Mouse (Mus musculus) kidney, postnatal 0 days (tissue): ENCODE measurements around the gene Nf2. TPM values are rescaled to one million over a fixed set of nuclear protein-coding genes. Genes with fewer than 3 reads are reported as not detected.
"Not testable (repeated sequence)": the region's sequence is repeated elsewhere in the genome, so short reads cannot be mapped to it uniquely, and the experiment has no call there.

Experiments used
- ATAC-seq: fragments of 200-750 bp; cut with Nextera tagmentation; replicated peaks from 2 replicates; pipeline ENCODE4 v1.8.0; 2017; ENCODE audit warnings: low read depth, moderate number of reproducible peaks, moderate TSS enrichment, moderate library complexity; ENCODE audit not compliant: low FRiP score
- DNase-seq: peaks from one replicate; pipeline ENCODE4 v3.0.0-alpha.2; 2016; ENCODE audit warnings: low spot score
- H3K27ac ChIP-seq: fragments of 300-500 bp; sonication (generic); 2 replicates; pipeline ENCODE4 v1.5.1; 2014; ENCODE audit warnings: mild to moderate bottlenecking
- H3K27me3 ChIP-seq: fragments of 300-500 bp; sonication (generic); 2 replicates; pipeline ENCODE4 v1.6.1; 2014; ENCODE audit warnings: low read length, mixed read lengths; ENCODE audit not compliant: insufficient read depth
- H3K36me3 ChIP-seq: fragments of 300-500 bp; sonication (generic); 2 replicates; pipeline ENCODE4 v1.6.1; 2014; ENCODE audit warnings: low read length, mixed read lengths; ENCODE audit not compliant: insufficient read depth
- H3K4me1 ChIP-seq: fragments of 300-500 bp; sonication (generic); replicated peaks from 2 replicates; pipeline ENCODE4 v1.6.1; 2014; ENCODE audit warnings: antibody characterized with exemption, low read length, mixed read lengths; ENCODE audit not compliant: insufficient read depth
- H3K4me2 ChIP-seq: fragments of 300-500 bp; sonication (generic); 2 replicates; pipeline ENCODE4 v1.6.1; 2014; ENCODE audit warnings: mild to moderate bottlenecking, low read length, moderate library complexity, mixed read lengths
- H3K4me3 ChIP-seq: fragments of 300-500 bp; sonication (generic); replicated peaks from 2 replicates; pipeline ENCODE4 v1.5.1; 2014; ENCODE audit warnings: low read depth, low read length
- H3K9ac ChIP-seq: fragments of 300-500 bp; sonication (generic); 2 replicates; pipeline ENCODE4 v1.6.1; 2014; ENCODE audit warnings: low read depth, low read length
- H3K9me3 ChIP-seq: fragments of 300-500 bp; sonication (generic); replicated peaks from 2 replicates; pipeline ENCODE4 v1.6.1; 2016; ENCODE audit warnings: low read length, inconsistent platforms, mixed read lengths
- CTCF ChIP-seq: IDR thresholded peaks from 2 replicates; pipeline ENCODE4 v1.5.1; 2016; ENCODE audit warnings: antibody characterized with exemption, low read depth, mild to moderate bottlenecking, moderate library complexity
- WGBS: fragments of 180-500 bp; shearing (Covaris S2); extraction: QIAGEN DNeasy Blood & Tissue Kit; methylation state at CpG from one replicate; pipeline ENCODE4 v1.1.7; 2014; 5-methylcytosine and 5-hydroxymethylcytosine counted together
- polyA plus RNA-seq: library from polyadenylated mRNA; unstranded; fragments of >200 nt; fragmentation: Nextera tagmentation; extraction: Ambion mirVana; gene quantifications from 2 replicates; pipeline ENCODE4 v1.2.1, GENCODE M21; 2015

Gene Nf2
- polyA plus RNA-seq, 1 experiment from 2014 or later: 33.3 TPM

- Histone ChIP-seq H3K27ac (no peak overlapping the region), H3K9ac (no peak overlapping the region), H3K9me3 (no peaks in the 10 kb centered on the region), H3K36me3 (no peaks in the 10 kb centered on the region), H3K4me1 (no peaks in the 10 kb centered on the region), H3K27me3 (no peaks in the 10 kb centered on the region), H3K4me2 (no peak overlapping the region), H3K4me3 (no peak overlapping the region)
- WGBS: 72% methylated on average over 2 of the region's 2 CpGs
- DNase-seq (no peak), ATAC-seq (no peak)
- no peak for TF ChIP-seq CTCF
Measured at GRCm38 (mm10) chr11:4827916-4828315, 21.4 kb downstream of the Nf2 start.

- Histone ChIP-seq H3K9me3 (no peaks in the 10 kb centered on the region), H3K4me1 (no peaks in the 10 kb centered on the region), H3K36me3 (no peaks in the 10 kb centered on the region), H3K9ac (no peak overlapping the region), H3K27ac (no peak overlapping the region), H3K4me3 (no peak overlapping the region), H3K4me2 (no peak overlapping the region), H3K27me3 (no peaks in the 10 kb centered on the region)
- TF ChIP-seq CTCF: no peak
- ATAC-seq: no peak
- no peak for DNase-seq
Measured at GRCm38 (mm10) chr11:4827340-4827739, 22.0 kb downstream of the Nf2 start.

DNA sequence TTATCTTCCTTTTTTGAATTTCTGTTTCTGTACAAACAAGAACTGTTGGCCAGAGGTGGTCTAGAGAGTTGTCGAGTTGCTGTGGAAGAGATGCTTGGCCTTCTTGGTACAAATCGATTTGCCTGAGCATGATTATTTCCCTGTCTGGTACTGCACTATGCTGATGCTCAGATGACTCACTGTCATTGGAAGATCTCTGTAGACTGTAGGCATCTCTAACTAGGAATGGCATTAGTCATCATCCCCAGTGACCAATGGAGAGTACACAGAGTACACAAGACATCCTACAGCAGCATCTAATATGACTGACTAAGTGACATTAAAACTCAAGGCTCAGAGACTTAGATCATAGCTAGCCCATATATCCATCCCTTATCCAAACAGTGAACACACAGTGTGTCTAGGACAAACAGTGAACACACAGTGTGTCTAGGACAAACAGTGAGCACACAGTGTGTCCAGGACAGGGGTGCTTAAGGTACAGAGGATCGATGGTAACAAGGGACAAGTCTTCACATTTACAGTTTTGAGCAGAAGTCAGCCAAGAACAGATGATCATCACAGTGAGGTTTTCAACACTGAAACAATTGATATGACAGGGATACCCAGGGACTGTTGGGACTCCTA lies 23.1 kb downstream of the Nf2 start:
- no peak for TF ChIP-seq CTCF
- H3K27me3 ChIP-seq: no peaks in the 10 kb centered on the region
- DNase-seq (no peak), ATAC-seq (no peak)
- H3K27ac ChIP-seq: no peak overlapping the region
- no peak overlapping the region for H3K4me2 ChIP-seq
- no peak overlapping the region for H3K9ac ChIP-seq
- H3K4me3 ChIP-seq: no peak overlapping the region
- H3K36me3 ChIP-seq: no peaks in the 10 kb centered on the region
- H3K9me3 ChIP-seq: no peaks in the 10 kb centered on the region
- WGBS: 91% methylated on average over 3 of the region's 3 CpGs
- no peaks in the 10 kb centered on the region for H3K4me1 ChIP-seq

DNA sequence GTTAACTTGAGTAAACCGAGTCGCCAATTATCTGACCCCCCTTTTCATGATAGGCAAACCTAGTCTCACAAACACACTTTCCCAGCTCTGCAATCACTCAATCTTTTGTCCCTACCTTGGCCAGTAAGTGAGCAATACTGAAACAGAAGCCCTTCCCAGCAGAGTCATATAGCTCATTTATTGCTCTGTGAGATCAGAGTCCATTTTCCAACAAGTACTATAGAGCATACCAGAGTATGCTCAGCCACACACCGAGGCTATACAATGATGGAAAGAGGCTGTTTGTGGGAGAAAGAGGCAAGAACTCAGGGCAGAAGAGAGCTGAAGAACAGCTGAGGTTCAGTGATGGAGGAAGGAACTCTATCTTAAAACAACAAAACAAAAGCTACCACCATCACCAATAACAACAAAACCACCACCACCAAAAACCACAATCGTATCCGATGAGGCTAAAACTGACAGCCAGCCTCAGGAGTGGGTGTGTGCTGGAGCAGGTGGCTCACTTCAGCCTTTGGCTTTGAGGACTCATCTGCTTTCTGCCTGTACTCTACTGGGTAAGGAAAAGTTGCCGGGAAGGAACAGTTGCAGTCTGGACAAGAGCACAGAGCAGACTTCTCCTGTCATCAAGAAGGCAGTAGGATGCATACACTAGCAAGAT lies 25.6 kb downstream of the Nf2 start:
- Histone ChIP-seq H3K9ac (no peak overlapping the region), H3K27me3 (no peaks in the 10 kb centered on the region), H3K4me3 (no peak overlapping the region), H3K9me3 (no peaks in the 10 kb centered on the region), H3K4me2 (no peak overlapping the region), H3K27ac (no peak overlapping the region), H3K4me1 (no peaks in the 10 kb centered on the region), H3K36me3 (0 out of 2 replicates have a peak, but pooled peaks cover under 1% of the 10 kb centered on the region)
- no peak for TF ChIP-seq CTCF
- ATAC-seq (no peak), DNase-seq (no peak)
- 78% methylated on average over 6 of the region's 6 CpGs for WGBS

DNA sequence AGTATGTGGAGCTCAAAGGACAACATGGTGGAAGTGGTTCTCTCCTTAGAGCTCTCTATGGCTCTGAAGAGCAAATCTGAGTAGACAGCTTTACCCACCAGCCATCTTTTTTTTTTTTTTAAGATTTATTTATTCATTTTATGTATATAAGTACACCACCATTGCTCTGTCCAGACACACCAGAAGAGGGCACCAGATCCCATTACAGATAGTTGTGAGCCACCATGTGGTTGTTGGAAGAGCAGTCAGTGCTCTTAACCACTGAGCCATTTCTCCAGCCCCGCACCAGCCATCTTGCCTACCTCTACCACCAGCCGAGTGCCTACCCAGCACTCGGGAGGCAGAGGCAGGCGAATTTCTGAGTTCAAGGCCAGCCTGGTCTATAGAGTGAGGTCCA lies 26.9 kb downstream of the Nf2 start:
- H3K9ac ChIP-seq, H3K27ac ChIP-seq, H3K4me3 ChIP-seq, H3K4me2 ChIP-seq, H3K9me3 ChIP-seq, ATAC-seq, H3K36me3 ChIP-seq, H3K4me1 ChIP-seq, DNase-seq, H3K27me3 ChIP-seq: not testable (repeated sequence)
- 92% methylated on average over 4 of the region's 4 CpGs for WGBS
- TF ChIP-seq CTCF: peak; percentile 15; the same call in 1 of the 2 replicates

GRCm38 (mm10) chr11:4821492-4822445 lies 27.6 kb downstream of the Nf2 start:
- ATAC-seq (no peak), DNase-seq (peak; percentile 86)
- Histone ChIP-seq H3K9me3 (no peaks in the 10 kb centered on the region), H3K9ac (no peak overlapping the region), H3K27ac (no peak overlapping the region), H3K4me2 (no peak overlapping the region), H3K4me3 (no peak overlapping the region), H3K36me3 (0 out of 2 replicates have a peak, but pooled peaks cover 4% of the 10 kb centered on the region), H3K4me1 (no peaks in the 10 kb centered on the region), H3K27me3 (no peaks in the 10 kb centered on the region)
- peak; percentile 78 for TF ChIP-seq CTCF
- WGBS: 36% methylated on average over 7 of the region's 7 CpGs
